Mouse (Mus musculus): ENCODE data around the gene Fndc3b.

GRCm38 (mm10) chr3:27374396-27374795 is 336.7 kb downstream of the Fndc3b start:
- no peak for TF ChIP-seq TAL1 (IDR thresholded peaks at IDR 0.05; ENCODE audit: low read length)
- no peak for TF ChIP-seq GATA1 (IDR thresholded peaks at IDR 0.05; ENCODE audit: low read length)
